Mouse (Mus musculus) frontal cortex, postnatal 14 days (tissue): Measurements from ENCODE around the gene Dtx2.
"Not testable (repeated sequence)": the region's sequence is repeated elsewhere in the genome, so short reads cannot be mapped to it uniquely, and the experiment has no call there.

Experiments
- DNase-seq, 2 experiments: peaks; one replicate each; pipeline ENCODE4 v3.0.0; 2022; ENCODE audit warnings: low spot score in 2 of 2

The Dtx2 gene

DNA sequence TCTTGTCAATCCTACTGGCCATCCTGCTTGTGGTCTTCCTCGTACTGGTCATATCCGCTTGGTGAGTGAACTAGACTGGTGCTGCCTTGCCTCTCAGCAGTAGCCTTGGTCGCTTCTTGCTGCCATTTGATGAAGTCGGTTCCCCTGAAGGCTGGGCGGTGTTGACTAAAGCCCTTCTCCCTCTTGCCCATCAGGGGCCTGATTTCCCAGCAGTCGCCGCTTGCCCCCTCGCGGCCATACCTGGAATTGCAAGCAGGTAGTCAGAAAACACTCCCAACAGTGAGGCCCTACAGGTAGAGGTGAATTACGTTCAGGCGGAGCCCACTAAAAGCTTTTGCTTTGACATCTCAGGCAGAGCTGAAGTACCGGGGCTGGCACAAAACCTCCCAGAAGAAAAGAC lies 67.0 kb downstream of the Dtx2 start:
- peak; percentile 48 to 75 for DNase-seq

DNA sequence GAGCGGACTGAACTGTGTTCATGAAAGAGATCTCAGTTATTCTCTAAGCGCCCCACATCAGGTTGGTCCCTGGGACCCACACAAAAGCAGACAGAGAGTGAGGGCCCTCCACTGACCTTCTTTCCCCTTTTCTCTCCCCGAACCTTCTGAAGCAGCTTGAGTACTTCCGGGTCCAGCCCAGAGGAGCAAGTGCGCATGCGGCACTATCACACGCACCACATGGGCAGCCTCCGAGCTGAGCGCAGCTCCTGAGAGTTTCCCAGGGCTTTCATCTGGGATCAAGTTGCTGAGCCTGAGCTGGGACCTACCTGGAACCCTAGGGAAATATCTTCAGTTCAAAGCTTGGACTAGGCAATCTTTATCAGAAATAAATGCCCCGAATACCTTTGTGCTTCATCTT lies 69.3 kb downstream of the Dtx2 start:
- DNase-seq = no peak

DNA sequence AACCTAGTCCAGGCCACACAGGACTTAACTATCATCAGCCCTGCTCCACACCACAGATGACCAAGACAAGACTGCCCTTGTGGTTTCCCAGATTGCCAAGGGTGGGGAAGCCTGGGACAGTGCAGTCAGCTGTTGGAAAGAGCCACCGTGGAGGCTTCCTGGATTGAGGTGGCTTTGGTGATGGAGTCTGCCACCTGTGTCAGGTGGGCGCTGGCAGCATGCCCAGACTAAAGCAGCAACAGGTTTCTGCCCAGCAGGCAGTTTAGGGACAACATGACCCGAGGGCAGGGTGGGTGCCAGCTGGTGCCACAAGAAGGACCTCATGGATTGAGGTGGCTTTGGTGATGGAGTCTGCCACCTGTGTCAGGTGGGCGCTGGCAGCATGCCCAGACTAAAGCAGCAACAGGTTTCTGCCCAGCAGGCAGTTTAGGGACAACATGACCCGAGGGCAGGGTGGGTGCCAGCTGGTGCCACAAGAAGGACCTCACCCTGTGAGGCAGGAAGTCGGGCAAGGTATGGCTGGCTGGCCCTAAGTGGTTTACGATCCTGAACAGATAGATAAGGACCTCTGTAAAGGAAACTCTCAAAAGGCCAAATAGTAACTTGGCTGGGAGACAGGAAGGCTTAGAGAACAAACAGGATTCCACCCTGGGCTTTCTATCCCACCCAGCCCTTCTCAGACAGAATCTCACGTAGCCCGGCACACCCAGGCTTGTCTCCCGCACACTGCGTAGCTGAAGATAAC lies 72.0 kb downstream of the Dtx2 start:
- DNase-seq = not testable (repeated sequence)

DNA sequence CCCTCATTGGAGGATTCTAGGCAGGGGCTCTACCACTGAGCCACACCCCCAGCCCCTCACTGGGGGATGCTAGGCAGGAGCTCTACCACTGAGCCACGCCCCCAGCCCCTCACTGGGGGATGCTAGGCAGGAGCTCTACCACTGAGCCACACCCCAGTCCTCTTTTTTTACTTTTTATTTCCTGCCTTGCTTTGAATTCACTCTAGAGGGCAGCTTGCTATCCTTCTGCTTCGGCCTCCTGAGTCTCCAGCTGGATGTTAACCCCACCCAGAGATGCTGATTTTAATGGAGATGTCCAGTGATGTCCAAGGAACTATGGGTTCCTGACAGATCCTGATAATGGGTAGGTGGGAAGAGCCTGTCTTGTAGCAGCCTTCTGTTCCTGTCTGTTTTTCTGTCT lies 74.8 kb downstream of the Dtx2 start:
- DNase-seq = no peak

DNA sequence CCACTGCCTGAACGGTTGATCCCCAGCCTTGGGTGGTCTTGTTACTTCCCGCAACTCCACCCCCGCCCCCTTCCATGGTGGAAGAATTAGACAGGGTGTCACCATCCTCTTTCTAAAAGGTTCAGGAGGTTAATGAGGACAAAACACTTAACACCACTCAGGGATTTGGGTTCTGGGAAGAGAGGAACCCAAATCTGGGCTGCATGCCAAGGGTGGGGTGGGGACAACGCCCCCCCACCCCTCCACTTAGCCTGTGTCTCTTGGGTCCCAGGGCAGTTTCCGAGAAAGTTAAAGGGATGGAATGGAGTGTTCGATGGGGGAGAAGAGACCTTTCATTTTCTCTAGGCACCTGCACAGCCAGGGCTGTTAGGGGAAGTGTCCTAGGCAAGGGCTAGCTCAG lies 78.5 kb downstream of the Dtx2 start:
- no peak for DNase-seq

GRCm38 (mm10) chr5:136073526-136073925 lies 78.9 kb downstream of the Dtx2 start:
- no peak for DNase-seq

DNA sequence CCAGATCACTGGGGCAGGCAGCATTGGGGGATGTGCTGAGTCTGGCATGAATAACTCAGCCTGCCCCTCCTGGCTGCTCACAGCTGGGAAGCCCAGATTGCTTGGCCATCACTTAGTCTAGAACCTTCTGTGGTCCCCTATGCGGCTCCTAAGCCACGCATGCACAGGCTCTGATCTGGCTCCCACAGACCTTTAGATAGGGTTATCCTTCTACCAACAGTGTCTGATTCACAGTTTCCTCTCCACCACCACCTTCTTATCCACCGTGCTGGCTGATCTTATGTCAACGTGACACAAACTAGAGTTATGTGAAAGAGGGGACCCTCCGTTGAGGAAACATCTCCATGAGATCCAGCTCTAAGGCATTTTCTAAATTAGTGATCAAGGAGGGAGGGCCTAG lies 80.5 kb downstream of the Dtx2 start:
- DNase-seq = no peak

DNA sequence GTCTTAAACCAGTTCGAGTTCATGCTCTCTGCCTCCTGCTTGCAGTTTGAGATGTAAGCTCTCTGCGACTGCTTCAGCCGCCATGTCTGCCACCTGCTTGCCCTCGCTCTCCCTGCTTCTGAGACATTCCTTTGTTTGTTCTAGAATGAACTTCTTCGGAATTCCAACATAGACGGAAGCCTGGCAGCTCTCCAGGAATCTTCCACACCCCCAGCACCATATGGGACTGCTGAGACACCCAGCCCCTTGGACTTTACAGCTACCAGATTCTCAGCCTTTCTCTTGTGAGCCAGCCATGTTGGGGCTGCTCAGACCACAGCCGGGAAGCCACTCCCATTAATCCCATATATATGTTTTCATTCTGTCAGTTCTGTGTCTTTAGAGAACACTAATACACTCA lies 81.7 kb downstream of the Dtx2 start:
- no peak for DNase-seq

GRCm38 (mm10) chr5:136077001-136077550 lies 82.5 kb downstream of the Dtx2 start:
- DNase-seq = no peak

DNA sequence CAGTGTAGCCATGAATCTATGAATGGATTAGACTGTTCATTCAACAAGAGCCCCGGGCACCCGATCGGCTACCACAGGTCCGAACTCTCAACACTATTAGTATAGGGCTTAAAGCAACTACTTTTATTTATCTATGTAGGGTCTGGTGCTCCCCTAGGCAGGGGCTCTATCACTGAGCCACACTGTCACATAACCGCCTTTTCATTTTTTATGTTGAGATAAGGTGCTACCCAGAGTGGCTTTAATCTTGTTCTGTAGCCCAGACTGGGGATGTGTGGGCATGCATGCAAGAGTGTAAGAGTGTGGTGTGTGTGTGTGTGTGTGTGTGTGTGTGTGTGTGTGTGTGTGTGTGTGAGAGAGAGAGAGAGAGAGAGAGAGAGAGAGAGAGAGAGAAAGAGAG lies 83.5 kb downstream of the Dtx2 start:
- no peak for DNase-seq

DNA sequence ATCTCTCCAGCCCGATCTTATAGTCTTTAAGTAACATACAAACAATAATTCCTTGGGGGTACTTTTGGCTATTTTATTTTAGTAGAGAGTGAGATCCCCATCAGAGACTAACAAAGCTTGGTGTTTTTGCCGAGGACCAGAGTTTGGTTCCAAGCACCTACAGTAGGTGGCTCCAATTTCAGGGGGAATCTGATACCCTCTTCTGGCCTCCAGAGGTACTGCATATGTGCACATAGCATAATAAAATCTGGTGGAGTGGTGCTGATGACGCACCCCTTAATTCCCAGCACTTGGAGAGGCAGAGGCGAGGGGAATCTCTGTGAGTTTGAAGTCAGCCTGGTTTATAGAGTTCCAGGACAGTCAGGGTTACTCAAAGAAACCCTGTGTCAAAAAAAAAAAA lies 87.7 kb downstream of the Dtx2 start:
- no peak for DNase-seq
